Mouse (Mus musculus) MEL (cell line): ENCODE measurements around the gene Adcy1. TPM values are rescaled to one million over a fixed set of nuclear protein-coding genes. Genes with fewer than 3 reads are reported as not detected.

Experiments used
- DNase-seq: peaks from one replicate; pipeline ENCODE4 v3.0.0; 2011; ENCODE audit warnings: low read depth, low spot score
- H3K27ac ChIP-seq: 2 replicates; pipeline ENCODE4 v1.5.1; 2012; ENCODE audit warnings: low read depth, mild to moderate bottlenecking, control low read depth, low read length, moderate library complexity; ENCODE audit not compliant: control insufficient read depth
- H3K27me3 ChIP-seq, 2 experiments: fragments of 150-350 bp in 1 of 2; sonication (generic) in 1 of 2; 2 replicates each; pipeline ENCODE4 v1.6.1; 2012; ENCODE audit warnings: low read length in 2 of 2, mild to moderate bottlenecking in 2 of 2, improper control_type of control experiment in 1 of 2, moderate library complexity in 1 of 2; ENCODE audit not compliant: insufficient read depth in 2 of 2, control insufficient read depth in 1 of 2
- H3K36me3 ChIP-seq, 2 experiments: 2 replicates each; pipeline ENCODE4 v1.6.1; 2012 to 2014; ENCODE audit warnings: low read length in 2 of 2, improper control_type of control experiment in 1 of 2, inconsistent platforms in 1 of 2, mild to moderate bottlenecking in 1 of 2; ENCODE audit not compliant: insufficient read depth in 2 of 2, control insufficient read depth in 1 of 2
- H3K4me1 ChIP-seq, 2 experiments: fragments of 150-350 bp in 1 of 2; sonication (generic) in 1 of 2; 2 replicates each; pipeline ENCODE4 v1.6.1; 2012; ENCODE audit warnings: low read length in 2 of 2, improper control_type of control experiment in 1 of 2, mild to moderate bottlenecking in 1 of 2; ENCODE audit not compliant: insufficient read depth in 2 of 2, control insufficient read depth in 1 of 2
- H3K4me3 ChIP-seq, 2 experiments: fragments of 150-350 bp in 1 of 2; sonication (generic) in 1 of 2; 2 replicates each; pipeline ENCODE4 v1.5.1; 2012; ENCODE audit warnings: low read depth in 2 of 2, low read length in 2 of 2, mild to moderate bottlenecking in 2 of 2, moderate library complexity in 2 of 2, control low read depth in 1 of 2, improper control_type of control experiment in 1 of 2; ENCODE audit not compliant: control insufficient read depth in 1 of 2, insufficient read depth in 1 of 2
- H3K79me2 ChIP-seq: 2 replicates; pipeline ENCODE4 v1.6.1; 2012; ENCODE audit warnings: mild to moderate bottlenecking, low read length, moderate library complexity; ENCODE audit not compliant: control insufficient read depth, poor library complexity, insufficient read depth
- H3K9ac ChIP-seq: 2 replicates; pipeline ENCODE4 v1.6.1; 2012; ENCODE audit warnings: low read depth, mild to moderate bottlenecking, control low read depth, low read length, moderate library complexity; ENCODE audit not compliant: control insufficient read depth, poor library complexity, severe bottlenecking
- H3K9me3 ChIP-seq: fragments of 150-350 bp; sonication (generic); replicated peaks from 2 replicates; pipeline ENCODE4 v1.6.1; 2012; ENCODE audit warnings: mild to moderate bottlenecking, low read length, improper control_type of control experiment, moderate library complexity; ENCODE audit not compliant: insufficient read depth
- CHD1 ChIP-seq: IDR thresholded peaks from 2 replicates; pipeline ENCODE4 v1.6.1; 2012; ENCODE audit warnings: low read depth, mild to moderate bottlenecking, inconsistent platforms, low read length, improper control_type of control experiment
- CHD2 ChIP-seq: IDR thresholded peaks from 2 replicates; pipeline ENCODE4 v1.6.1; 2011; ENCODE audit warnings: low read length, improper control_type of control experiment
- CTCF ChIP-seq, 3 experiments: IDR thresholded peaks in 2 of 3; conservative IDR thresholded peaks in 1 of 3; 2 replicates each; pipeline ENCODE4 v1.5.1; 2011 to 2012; ENCODE audit warnings: low read length in 3 of 3, low read depth in 2 of 3, mild to moderate bottlenecking in 2 of 3, improper control_type of control experiment in 1 of 3, inconsistent platforms in 1 of 3, mixed read lengths in 1 of 3, moderate library complexity in 1 of 3; ENCODE audit not compliant: control insufficient read depth in 1 of 3, insufficient read depth in 1 of 3, poor library complexity in 1 of 3, severe bottlenecking in 1 of 3
- E2F4 ChIP-seq: IDR thresholded peaks from 2 replicates; pipeline ENCODE4 v1.6.1; 2011; ENCODE audit warnings: low read depth, low read length, improper control_type of control experiment, borderline replicate concordance
- ELF1 ChIP-seq: IDR thresholded peaks from 2 replicates; pipeline ENCODE4 v1.6.1; 2014; ENCODE audit warnings: low read depth, mild to moderate bottlenecking, inconsistent platforms, low read length, improper control_type of control experiment, moderate library complexity
- EP300 ChIP-seq, 2 experiments: IDR thresholded peaks; 2 replicates each; pipeline ENCODE4 v1.6.1; 2011; ENCODE audit warnings: improper control_type of control experiment in 2 of 2, low read length in 2 of 2, low read depth in 1 of 2, mild to moderate bottlenecking in 1 of 2
- GATA1 ChIP-seq: IDR thresholded peaks from 2 replicates; pipeline ENCODE4 v1.6.1; 2011; ENCODE audit warnings: low read depth, low read length, improper control_type of control experiment
- KAT2A ChIP-seq: conservative IDR thresholded peaks from 2 replicates; pipeline ENCODE4 v1.6.1; 2012; ENCODE audit warnings: low read depth, low read length, improper control_type of control experiment, inconsistent platforms
- MAFK ChIP-seq: IDR thresholded peaks from 2 replicates; pipeline ENCODE4 v1.6.1; 2011; ENCODE audit warnings: low read depth, mild to moderate bottlenecking, low read length, improper control_type of control experiment, borderline replicate concordance
- MAX ChIP-seq: IDR thresholded peaks from 2 replicates; pipeline ENCODE4 v1.6.1; 2011; ENCODE audit warnings: low read length, improper control_type of control experiment
- MAZ ChIP-seq: IDR thresholded peaks from 2 replicates; pipeline ENCODE4 v1.6.1; 2012; ENCODE audit warnings: low read depth, mild to moderate bottlenecking, inconsistent platforms, low read length, improper control_type of control experiment
- MXI1 ChIP-seq: IDR thresholded peaks from 2 replicates; pipeline ENCODE4 v1.6.1; 2011; ENCODE audit warnings: mild to moderate bottlenecking, low read depth, low read length, improper control_type of control experiment
- MYB ChIP-seq: IDR thresholded peaks from 2 replicates; pipeline ENCODE4 v1.6.1; 2011; ENCODE audit warnings: mild to moderate bottlenecking, low read depth, low read length, improper control_type of control experiment
- MYC ChIP-seq: IDR thresholded peaks from 2 replicates; pipeline ENCODE4 v1.6.1; 2011; ENCODE audit warnings: low read depth, mild to moderate bottlenecking, low read length, improper control_type of control experiment, moderate library complexity
- NELFE ChIP-seq: IDR thresholded peaks from 2 replicates; pipeline ENCODE4 v1.6.1; 2011; ENCODE audit warnings: low read depth, low read length, improper control_type of control experiment
- POLR2A ChIP-seq, 2 experiments: IDR thresholded peaks; 2 replicates each; pipeline ENCODE4 v1.6.1; 2011 to 2012; ENCODE audit warnings: low read length in 2 of 2, mild to moderate bottlenecking in 2 of 2, control low read depth in 1 of 2, improper control_type of control experiment in 1 of 2, low read depth in 1 of 2, moderate library complexity in 1 of 2; ENCODE audit not compliant: control insufficient read depth in 1 of 2, insufficient read depth in 1 of 2, poor library complexity in 1 of 2
- POLR2AphosphoS2 ChIP-seq: IDR thresholded peaks from 2 replicates; pipeline ENCODE4 v1.6.1; 2011; ENCODE audit warnings: low read length, improper control_type of control experiment
- RAD21 ChIP-seq: IDR thresholded peaks from 2 replicates; pipeline ENCODE4 v1.6.1; 2011; ENCODE audit warnings: mild to moderate bottlenecking, low read depth, low read length, improper control_type of control experiment
- RCOR1 ChIP-seq: IDR thresholded peaks from 2 replicates; pipeline ENCODE4 v1.6.1; 2012; ENCODE audit warnings: low read depth, mild to moderate bottlenecking, inconsistent platforms, low read length, improper control_type of control experiment
- SIN3A ChIP-seq: IDR thresholded peaks from 2 replicates; pipeline ENCODE4 v1.6.1; 2012; ENCODE audit warnings: low read length, improper control_type of control experiment, inconsistent platforms
- TAL1 ChIP-seq: IDR thresholded peaks from 2 replicates; pipeline ENCODE4 v1.6.1; 2012; ENCODE audit warnings: mild to moderate bottlenecking, inconsistent platforms, low read length, moderate library complexity, mixed read lengths
- TCF12 ChIP-seq: IDR thresholded peaks from 2 replicates; pipeline ENCODE4 v1.6.1; 2014; ENCODE audit warnings: low read depth, mild to moderate bottlenecking, inconsistent platforms, low read length, improper control_type of control experiment, moderate library complexity
- UBTF ChIP-seq: IDR thresholded peaks from 2 replicates; pipeline ENCODE4 v1.6.1; 2012; ENCODE audit warnings: low read depth, mild to moderate bottlenecking, inconsistent platforms, low read length, improper control_type of control experiment, moderate library complexity, borderline replicate concordance; ENCODE audit not compliant: insufficient read depth
- ZC3H11A ChIP-seq: IDR thresholded peaks from 2 replicates; pipeline ENCODE4 v1.6.1; 2012; ENCODE audit warnings: low read depth, mild to moderate bottlenecking, inconsistent platforms, low read length, improper control_type of control experiment
- polyA plus RNA-seq, 2 experiments: library from polyadenylated mRNA; stranded (reverse) in 1 of 2; unstranded in 1 of 2; fragments of >175 nt in 1 of 2; fragments of >200 nt in 1 of 2; gene quantifications; 2 replicates each; pipeline versions ENCODE4 v1.2.1 to v1.2.4; 2012; ENCODE audit warnings: low replicate concordance in 2 of 2, low read depth in 1 of 2; ENCODE audit not compliant: insufficient read length in 2 of 2, insufficient read depth in 1 of 2, missing spikeins in 1 of 2
- total RNA-seq: library from RNA; depleted of rRNA; stranded (reverse); fragments of 300-350 nt; gene quantifications from 2 replicates; pipeline ENCODE4 v1.2.3, GENCODE M21; 2012

Adcy1 gene
- total and polyA plus RNA-seq, 3 experiments: under 0.01 TPM; not detected in 2

- Histone ChIP-seq H3K9ac (no peak within 1 kb of the TSS), H3K36me3 (no peaks in the 10 kb centered on the region), H3K4me1 (no peaks in the 10 kb centered on the region), H3K9me3 (no peaks in the 10 kb centered on the region), H3K4me3 (no peak within 1 kb of the TSS), H3K27ac (no peak within 1 kb of the TSS), H3K79me2 (no peaks in the 10 kb centered on the region)
- DNase-seq: no peak
- TF ChIP-seq TAL1 (no peak), EP300 (IDR thresholded peaks at IDR 0.05; ENCODE audit: low read depth in 1 of 2, low read length in 2 of 2) (no peak), NELFE (no peak), CHD1 (no peak), MXI1 (no peak), ZC3H11A (no peak), SIN3A (no peak), MYC (no peak), MAFK (no peak), RCOR1 (no peak), POLR2AphosphoS2 (no peak), ELF1 (no peak), KAT2A (no peak), RAD21 (no peak), CTCF (IDR thresholded peaks at IDR 0.05 in 2 of 3, conservative IDR thresholded peaks at IDR 0.05 in 1 of 3; ENCODE audit: control insufficient read depth in 1 of 3, insufficient read depth in 1 of 3, low read depth in 2 of 3, low read length in 3 of 3, poor library complexity in 1 of 3, severe bottlenecking in 1 of 3) (no peak), MYB (no peak), E2F4 (no peak), UBTF (no peak), CHD2 (no peak)
- TF ChIP-seq, all 39 proteins: peak for 0
- H3K27me3 ChIP-seq: no peaks in the 10 kb centered on the region
These were observed 150.4 kb downstream of the Adcy1 start, which contains the start of gene Igfbp3 for GRCm38 (mm10) chr11:7213501-7214341. Gene Igfbp3 (minus strand): TSS chr11:7213923.

- H3K9me3 ChIP-seq: no peaks in the 10 kb centered on the region
- TF ChIP-seq CHD2 (no peak), NELFE (no peak), MAZ (no peak), GATA1 (no peak), UBTF (no peak), SIN3A (no peak), TAL1 (no peak), POLR2A (IDR thresholded peaks at IDR 0.05; ENCODE audit: control insufficient read depth in 1 of 2, insufficient read depth in 1 of 2, low read depth in 1 of 2, low read length in 2 of 2, poor library complexity in 1 of 2) (no peak), MAX (no peak), TCF12 (no peak), ZC3H11A (no peak)
- no peak overlapping the region for H3K9ac ChIP-seq
- H3K27me3 ChIP-seq: no peaks in the 10 kb centered on the region
- H3K4me1 ChIP-seq: no peaks in the 10 kb centered on the region
- H3K4me3 ChIP-seq: no peak overlapping the region
- H3K36me3 ChIP-seq: no peaks in the 10 kb centered on the region
- no peak overlapping the region for H3K27ac ChIP-seq
- H3K79me2 ChIP-seq: no peaks in the 10 kb centered on the region
- no peak for DNase-seq
These were observed 151.0 kb downstream of the Adcy1 start for GRCm38 (mm10) chr11:7214342-7214660.
